Mouse (Mus musculus) spleen, adult 2 months (tissue): ENCODE data around the gene Tiam1.

Experiments
- CTCF ChIP-seq: fragments of 200-500 bp; IDR thresholded peaks from 2 replicates; pipeline ENCODE4 v1.5.1; 2011; ENCODE audit warnings: mild to moderate bottlenecking, inconsistent platforms; ENCODE audit not compliant: insufficient read depth, insufficient read length, insufficient replicate concordance; ENCODE audit errors: extremely low read depth
- POLR2A ChIP-seq: fragments of 200-500 bp; IDR thresholded peaks from 2 replicates; pipeline ENCODE4 v1.6.1; 2011; ENCODE audit warnings: low read depth, low read length, inconsistent platforms

GRCm38 (mm10) chr16:89801493-89801892 lies 342.1 kb downstream of the Tiam1 start:
- TF ChIP-seq POLR2A (no peak), CTCF (no peak)
